Mouse (Mus musculus) 416B (cell line): ENCODE data around the gene Cul9.

Source experiments
- DNase-seq: peaks from one replicate; pipeline ENCODE4 v3.0.0; 2011; ENCODE audit warnings: low read depth

Gene Cul9

GRCm38 (mm10) chr17:46545813-46546564, at the start of gene Cul9:
Cul9 (minus strand) TSS chr17:46546388.
- peak; percentile 27 for DNase-seq

DNA sequence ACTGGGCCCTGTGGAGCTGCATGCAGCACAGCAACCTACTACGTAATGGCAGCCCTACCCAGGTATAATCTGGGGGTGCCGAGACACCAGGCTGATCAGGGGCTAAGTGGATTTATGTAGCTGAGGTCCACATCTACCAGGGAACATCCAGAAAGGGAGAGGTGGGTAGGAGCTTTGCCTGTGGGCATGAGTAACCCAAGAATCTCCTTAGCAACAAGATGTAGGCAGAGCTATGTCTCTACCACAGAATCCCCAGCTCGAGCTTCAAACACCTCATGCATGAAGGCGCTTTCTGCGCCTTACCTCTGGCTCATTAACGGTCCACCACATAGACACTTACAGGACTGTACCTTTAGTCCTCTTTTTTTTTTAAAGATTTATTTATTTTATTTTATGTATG, 49.1 kb upstream of the Cul9 start:
- DNase-seq, result no peak

- DNase-seq, result no peak
These were observed 48.4 kb upstream of the Cul9 start for GRCm38 (mm10) chr17:46594606-46595005.

DNA sequence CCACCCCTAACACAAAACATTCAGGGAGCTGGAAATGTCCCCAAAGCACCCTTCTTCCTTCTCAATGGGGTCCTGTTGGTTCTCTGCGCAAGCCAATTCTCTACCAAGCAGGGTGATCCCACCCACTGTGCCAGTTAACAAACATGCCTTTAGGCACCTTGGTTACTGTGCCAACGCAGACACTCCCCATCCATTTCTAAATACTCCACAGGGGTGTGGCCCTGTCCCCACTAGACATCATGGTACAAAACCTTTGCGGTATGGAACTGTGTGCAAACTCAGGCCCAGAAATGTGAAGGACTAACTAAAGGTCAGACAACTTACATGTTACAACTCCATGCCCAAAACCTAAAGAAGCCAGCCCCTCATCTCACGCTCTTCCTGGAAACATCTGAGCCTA, 46.9 kb upstream of the Cul9 start:
- DNase-seq, result no peak

DNA sequence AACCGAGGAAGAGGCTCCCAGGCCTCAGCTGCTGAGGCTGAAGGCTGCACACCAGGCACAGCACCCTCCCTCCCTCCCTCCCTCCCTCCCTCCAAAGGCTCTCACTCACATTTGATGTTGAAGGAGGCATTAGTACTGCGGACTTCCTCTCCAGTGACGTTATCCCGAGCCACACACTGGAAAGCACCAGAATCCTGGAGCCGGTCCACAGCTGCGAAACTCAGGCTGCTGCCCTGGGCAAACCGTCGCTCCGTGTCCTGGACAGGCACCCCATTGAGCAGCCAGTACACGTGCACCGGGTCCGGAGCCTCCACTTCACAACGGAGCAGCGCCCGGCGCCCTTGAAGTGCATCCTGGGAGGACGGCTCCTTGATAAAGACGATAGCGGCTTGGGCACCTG, 45.2 kb upstream of the Cul9 start:
- no peak for DNase-seq

GRCm38 (mm10) chr17:46590439-46590838, 44.3 kb upstream of the Cul9 start:
- DNase-seq, result no peak

DNA sequence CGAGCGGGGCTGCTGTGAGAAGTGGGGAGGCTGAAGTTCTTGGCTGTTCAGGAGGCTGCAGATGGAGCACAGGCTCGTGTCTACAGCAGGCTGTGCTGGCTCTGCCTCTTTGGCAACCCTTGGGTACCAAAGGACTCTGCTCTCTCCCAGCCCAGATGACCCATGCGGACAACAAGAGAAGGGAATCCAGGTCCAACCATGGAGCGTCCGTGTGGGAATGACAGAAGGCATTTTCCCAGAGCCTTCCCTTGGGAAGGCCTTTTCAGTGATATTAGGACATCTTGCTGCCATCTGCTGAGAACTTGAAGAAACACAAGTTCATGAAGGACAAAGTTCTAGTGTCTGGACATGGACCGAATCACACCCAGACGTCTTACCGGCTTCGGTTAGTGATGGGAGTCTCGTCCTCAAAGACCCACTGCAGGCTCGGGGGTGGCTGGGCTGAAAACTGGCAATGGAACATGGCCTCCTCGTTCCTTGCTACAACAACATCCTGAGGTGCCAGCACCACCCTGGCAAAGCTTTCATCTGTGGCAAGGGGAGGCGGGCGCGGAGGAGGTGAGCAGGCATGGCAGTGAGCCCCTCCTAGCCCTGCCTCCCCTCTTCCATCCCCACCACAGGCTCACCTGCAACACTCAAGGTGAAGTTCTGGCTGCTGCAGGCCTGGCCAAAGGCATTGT, 43.6 kb upstream of the Cul9 start:
- DNase-seq, result no peak

- DNase-seq, result no peak
These were observed 42.7 kb upstream of the Cul9 start for GRCm38 (mm10) chr17:46588913-46589312.

DNA sequence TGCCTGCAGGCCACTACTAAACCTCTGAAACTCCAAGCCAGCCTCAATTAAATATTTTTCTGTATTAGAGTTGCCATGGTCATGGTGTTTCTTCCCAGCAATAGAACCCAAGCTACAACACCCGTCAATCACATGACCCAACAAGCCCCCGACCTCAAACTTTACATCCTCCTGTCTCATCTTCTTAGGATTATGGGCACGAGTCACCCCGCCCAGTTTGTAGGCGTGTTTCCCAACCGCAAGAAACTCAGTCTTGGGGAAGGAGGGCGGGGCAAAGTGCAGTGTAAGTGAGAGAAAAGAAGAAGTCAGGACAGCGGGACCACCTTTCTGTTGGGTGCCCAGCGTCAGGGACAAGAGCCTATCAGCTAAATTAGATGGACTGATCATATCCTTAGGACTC, 42.0 kb upstream of the Cul9 start:
- peak; percentile 76 for DNase-seq

DNA sequence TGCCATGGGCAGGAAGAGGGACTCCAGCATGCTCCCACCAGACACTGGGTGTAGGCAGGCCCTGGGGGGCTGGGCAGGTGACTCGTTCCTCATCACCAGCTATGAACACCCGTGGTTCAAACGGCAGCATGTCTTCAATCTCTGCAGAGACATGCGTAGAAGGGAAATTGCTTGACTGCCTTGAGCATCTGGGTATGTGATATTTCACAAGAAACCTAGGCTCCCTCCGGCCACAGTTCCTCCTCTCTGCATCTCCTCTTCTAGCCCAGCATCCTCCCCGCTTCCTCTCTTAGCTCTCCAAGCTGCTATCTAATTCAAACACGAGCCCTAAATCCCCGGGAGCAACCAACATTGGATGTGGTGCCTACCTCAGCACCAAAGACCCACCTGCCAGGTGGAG, 40.1 kb upstream of the Cul9 start:
- DNase-seq, result peak; percentile 37

DNA sequence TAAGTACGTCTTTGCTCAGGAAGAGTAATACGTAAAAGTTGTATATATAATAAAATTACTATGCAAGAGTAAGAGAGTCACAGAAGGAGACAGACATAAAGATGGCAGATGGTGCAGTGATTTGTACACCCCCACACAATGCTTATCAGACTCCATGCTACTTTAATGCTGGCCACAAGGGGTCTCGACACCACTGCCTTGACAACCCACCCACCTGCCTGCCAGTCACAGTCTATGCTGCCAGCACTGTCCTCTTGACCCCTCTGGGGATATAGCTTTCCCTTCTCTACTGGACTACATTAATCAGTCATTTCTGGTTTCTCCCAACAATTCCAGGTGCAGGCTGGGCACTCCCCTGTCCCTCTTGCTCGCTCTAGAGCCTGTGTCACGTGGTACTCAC, 32.5 kb upstream of the Cul9 start:
- no peak for DNase-seq

- DNase-seq, result no peak
These were observed 29.9 kb upstream of the Cul9 start for GRCm38 (mm10) chr17:46576070-46576469.

DNA sequence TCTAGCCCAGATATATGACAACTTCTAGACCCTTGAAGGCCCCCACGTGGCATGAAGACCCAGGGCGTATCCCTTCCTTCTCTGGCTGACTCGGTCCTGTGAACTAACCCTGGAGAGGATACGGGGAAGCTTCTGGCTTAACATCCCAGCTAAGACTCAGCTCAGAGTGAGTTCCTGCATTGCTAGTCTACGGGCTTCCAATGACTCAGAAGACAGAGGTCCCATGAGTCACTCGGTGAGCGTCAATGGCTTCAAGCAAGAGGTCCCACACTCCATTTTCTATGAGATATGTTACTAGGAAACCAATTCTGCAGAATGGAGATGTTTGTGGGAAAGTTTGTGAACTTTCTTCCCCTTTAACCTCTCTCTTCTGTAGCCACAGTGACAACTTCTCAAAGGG, 28.3 kb upstream of the Cul9 start:
- peak; percentile 45 for DNase-seq

GRCm38 (mm10) chr17:46571005-46571404, 24.8 kb upstream of the Cul9 start:
- DNase-seq, result peak; percentile 36

DNA sequence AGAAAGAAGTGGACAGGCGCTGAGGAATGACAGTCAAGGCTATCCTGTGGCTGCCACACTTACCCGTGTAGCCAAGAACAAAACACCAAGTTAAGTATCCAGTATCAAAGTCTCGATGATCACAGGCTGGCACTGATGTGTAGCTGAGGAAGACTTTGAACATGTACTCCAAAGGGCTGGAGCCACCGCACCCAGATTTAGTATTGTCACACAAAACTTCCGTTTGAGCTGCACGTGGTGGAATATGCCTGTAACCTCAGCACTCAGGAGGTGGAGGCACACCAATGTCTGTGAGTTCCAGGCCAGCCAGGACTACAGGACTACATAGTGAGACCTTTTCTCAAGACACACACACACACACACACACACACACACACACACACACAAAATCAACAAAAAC, 13.0 kb upstream of the Cul9 start:
- DNase-seq, result no peak

DNA sequence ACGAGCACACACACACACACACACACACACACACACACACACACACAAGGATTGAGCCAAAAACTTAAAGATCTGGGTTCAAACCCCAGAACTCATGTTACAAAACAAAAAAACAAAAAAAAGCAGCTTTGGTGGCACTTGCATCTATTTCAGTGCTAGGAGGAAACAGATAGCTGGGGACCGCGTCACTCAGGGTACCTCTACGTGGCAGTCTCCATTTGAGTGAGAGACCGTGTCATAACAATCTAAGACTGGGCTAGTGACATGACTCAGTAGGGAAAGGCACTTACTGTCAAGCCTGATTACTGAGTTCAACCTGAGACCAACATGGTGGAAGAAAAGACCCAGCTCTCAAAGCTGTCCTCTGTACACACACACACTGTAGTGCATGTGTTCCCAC, 12.0 kb upstream of the Cul9 start:
- DNase-seq, result peak; percentile 73

GRCm38 (mm10) chr17:46557321-46557720, 11.1 kb upstream of the Cul9 start:
- peak; percentile 28 for DNase-seq

DNA sequence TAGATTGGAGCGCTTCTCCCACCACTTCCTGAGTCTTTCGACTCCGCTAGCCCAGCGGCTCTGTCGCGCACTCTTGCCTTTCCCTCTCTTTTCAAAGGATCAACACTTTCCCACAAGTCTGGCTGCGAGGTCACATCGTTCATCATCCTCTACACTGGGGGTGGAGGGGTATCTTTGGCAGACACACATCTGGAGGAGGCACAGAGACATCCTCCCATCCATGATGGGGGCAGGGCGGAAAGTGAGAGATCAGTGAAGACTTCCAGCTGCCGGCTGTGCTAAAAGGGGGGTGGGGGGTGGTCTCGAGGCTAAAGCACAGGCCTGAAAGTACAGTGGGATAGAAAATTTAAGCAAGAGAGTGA, 10.4 kb upstream of the Cul9 start:
- DNase-seq, result no peak

DNA sequence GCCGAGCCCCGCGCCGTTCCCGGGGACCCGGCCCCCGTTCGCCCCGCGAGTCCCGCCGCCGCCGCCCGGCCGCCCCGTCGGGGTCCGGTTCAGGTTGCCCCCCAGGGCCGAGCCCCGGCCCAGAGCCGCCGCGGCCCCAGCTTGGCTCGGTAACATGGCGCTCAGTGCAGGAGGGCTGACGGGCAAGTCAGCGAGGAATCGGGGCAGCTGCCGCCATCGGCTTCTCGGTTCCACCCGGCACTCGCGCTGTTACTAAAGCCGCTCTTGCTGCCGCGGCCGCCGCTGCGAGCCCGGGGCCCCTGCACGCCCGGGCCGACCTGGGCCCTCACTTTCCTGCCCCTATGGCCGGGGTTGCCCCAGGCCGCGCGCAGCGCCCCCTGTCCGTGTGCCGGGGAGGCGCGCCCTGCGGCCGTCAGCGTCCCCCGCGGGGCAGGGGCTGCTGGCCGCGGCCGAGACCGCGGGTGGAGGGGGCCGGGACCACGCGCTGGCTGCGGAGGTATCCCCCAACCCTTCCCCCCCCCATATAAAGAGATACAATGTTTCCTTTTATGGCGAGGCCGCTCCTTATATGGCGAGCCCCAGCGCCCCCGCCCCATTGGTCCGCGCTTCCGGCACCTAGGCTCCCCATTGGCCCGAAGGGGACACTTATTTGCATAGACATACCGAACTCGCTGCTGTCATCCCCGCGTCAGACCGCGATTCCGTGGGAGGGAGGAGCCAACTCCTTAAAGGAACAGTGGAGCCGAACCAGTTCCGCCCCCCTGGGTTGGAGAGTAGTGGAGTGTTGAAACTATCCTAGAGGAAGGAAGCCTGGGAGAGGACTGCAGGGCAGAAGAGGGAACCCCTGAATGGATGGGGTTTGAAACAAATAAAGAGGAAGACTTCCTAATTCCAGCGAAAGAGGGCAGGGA, 9.7 kb upstream of the Cul9 start, which contains the start of gene Srf:
Gene Srf, minus strand, starts transcription at position 503 of the 911 bp plus-strand sequence.
- DNase-seq, result peak; percentile 98

GRCm38 (mm10) chr17:46554977-46555672, 8.9 kb upstream of the Cul9 start:
- DNase-seq, result no peak

GRCm38 (mm10) chr17:46554646-46554976, 8.4 kb upstream of the Cul9 start:
- DNase-seq, result peak; percentile 32

GRCm38 (mm10) chr17:46553926-46554325, 7.7 kb upstream of the Cul9 start:
- DNase-seq, result no peak
